Comparison of ENCODE assay signal across 14 mouse cellular contexts in genomic region chr9:68162813-68163570, GRCm38 (mm10).
DNase-seq lines count a peak whose midpoint lies in the region; TF ChIP-seq lines count a peak whose summit lies in the region.
"Had no signal": no experiment of that assay in that cellular context is flagged by ENCODE, and none has a peak within 500 bp of the region (broad histone marks: within the 10 kb centered on the region; RNA-seq: fewer than 3 reads in every experiment).

No protein-coding gene starts in this region.

- no peak for TF ChIP-seq CTCF in gastrocnemius, adult 2 months (IDR thresholded peaks at IDR 0.05)

- H3K27ac ChIP-seq in gastrocnemius, adult 2 months = no peak overlapping the region
- H3K27ac ChIP-seq: embryonic facial prominence, embryonic 13.5 days; heart, embryonic 15.5 days; kidney, embryonic 15.5 days; limb, embryonic 13.5 days had no signal

- H3K4me3 ChIP-seq in gastrocnemius, adult 2 months = no peak overlapping the region
- H3K4me3 ChIP-seq: embryonic facial prominence, embryonic 13.5 days; heart, embryonic 15.5 days; kidney, embryonic 15.5 days; limb, embryonic 13.5 days; megakaryocyte, embryonic 14.5 days had no signal

- intact Hi-C loops in gastrocnemius, adult 2 months (cut with DNase I) = no loop called here
- intact Hi-C loops in left cerebral cortex, postnatal 4 days (cut with DNase I) = no loop called here
- intact Hi-C loops in heart, postnatal 10 days (cut with DNase I) = no loop called here

- DNase-seq in gastrocnemius, adult 2 months = peak; percentile 33
- no peak for DNase-seq in gastrocnemius, postnatal 10 days
- peak; percentile 26 for DNase-seq in left cerebral cortex, postnatal 4 days
- no peak for DNase-seq in left cerebral cortex, adult 9 months (ENCODE audit: low spot score in 2 of 2)
- DNase-seq in heart, postnatal 10 days = peak; percentile 48 to 56
- peak; percentile 18 to 34 for DNase-seq in layer of hippocampus, postnatal 10 days (ENCODE audit: low spot score in 2 of 2)
- DNase-seq in natural killer cell, adult 2 months (ENCODE audit: low spot score in 2 of 2) = no peak
- DNase-seq: adrenal gland, postnatal 36 days; right cerebral cortex, postnatal 25 days had no signal

Comparison
In these comparisons a context has a peak if more than half of its experiments do, and no peak if none do; other contexts are left out.
1. DNase-seq: peak in gastrocnemius, adult 2 months (single experiment), left cerebral cortex, postnatal 4 days (single experiment), heart, postnatal 10 days (2 of 2) and layer of hippocampus, postnatal 10 days (2 of 2); none in gastrocnemius, postnatal 10 days (single experiment), left cerebral cortex, adult 9 months (0 of 2) and natural killer cell, adult 2 months (0 of 2).